Mouse (Mus musculus): Measurements from ENCODE around the gene Tcn2.
A peak's percentile ranks its signal among the peaks of the same experiment; 100 is the strongest.

The Tcn2 gene

DNA sequence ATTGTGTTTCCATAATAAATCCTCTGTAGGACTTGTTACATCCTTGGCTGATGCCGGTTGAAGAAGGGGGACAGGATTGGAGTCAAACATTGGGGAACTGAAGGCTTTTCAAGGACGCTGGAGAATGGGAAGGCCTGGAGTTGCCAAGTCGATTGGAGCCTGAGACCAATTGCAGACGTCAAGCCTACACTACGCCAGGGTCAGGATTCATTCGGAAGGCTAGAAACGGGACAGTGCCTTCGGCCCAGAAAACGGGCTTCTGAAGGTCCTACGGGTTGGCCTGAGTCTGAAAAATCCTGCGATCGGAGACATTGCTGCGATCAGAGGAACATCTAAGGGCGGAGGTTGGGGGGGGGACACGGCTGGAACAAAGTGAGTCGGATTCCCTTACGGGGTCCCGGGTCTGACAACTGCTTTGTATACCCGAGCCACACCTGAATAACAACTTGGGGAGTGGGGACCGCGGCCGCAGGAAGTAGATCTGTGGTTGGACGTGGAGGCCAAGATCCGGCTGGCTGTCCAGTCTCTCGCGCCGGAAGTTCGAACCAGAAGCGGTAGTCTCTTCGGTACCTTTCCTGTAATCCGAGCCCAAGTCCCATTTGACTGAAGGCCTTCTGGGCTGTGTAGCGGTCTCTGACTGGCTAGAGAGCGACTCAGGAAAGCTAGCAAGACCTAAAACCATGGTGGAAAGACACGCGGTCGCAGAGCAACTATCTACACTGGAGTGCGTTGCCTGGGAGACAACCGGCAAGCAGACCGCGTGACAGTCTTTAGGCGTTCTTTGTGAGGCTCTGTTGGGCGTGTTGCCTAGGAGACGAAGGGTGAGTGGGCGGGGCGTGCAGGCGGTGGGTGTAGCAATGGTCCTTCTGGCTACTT, 37.3 kb downstream of the Tcn2 start, which contains the start of the genes 4921536K21Rik and Dusp18:
TSS of gene 4921536K21Rik (minus strand) at position 693 of the 876 bp plus-strand sequence.
TSS of gene Dusp18 (plus strand) at position 835 of the 876 bp plus-strand sequence.
- peak; percentile 95 for DNase-seq (ENCODE audit: low spot score)

DNA sequence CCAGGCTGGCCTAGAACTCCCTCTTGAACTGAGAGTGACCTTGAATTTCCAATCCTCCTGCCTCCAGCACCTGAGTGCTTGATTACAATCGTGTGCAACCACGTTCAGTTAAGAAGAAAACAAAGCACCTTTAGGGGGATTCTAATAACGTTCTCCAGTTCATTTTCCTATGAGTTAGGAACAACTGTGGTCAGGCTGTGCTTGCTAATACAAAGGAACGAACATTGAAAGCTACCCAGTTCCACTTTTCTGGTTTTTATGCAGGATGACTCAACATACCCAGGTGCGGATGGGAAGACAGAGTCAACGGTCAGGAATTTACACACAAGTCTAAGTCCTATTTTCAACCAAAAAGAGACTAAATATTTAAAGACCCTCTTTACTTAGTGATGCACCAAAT, 38.0 kb downstream of the Tcn2 start:
- no peak for DNase-seq (ENCODE audit: low spot score)

DNA sequence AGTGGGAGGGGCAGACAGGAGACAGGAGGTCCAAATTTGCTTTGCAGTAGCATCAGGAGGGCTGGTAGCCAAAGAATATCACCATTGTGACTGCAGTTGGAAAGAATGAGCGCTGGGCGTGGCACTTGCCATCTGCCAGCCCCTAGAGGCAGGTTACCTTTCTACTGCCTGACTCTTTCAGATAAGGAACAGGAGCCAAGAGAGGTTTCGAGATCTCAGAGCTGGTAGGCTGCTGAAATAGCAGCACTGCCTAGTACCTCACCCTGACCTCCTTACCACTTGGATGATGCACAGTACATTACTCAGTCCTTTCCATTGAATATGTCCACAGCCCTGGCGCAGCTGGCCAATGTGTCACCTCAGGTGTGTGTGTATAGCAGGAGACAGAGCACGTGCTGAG, 44.6 kb downstream of the Tcn2 start:
- no peak for DNase-seq (ENCODE audit: low spot score)

DNA sequence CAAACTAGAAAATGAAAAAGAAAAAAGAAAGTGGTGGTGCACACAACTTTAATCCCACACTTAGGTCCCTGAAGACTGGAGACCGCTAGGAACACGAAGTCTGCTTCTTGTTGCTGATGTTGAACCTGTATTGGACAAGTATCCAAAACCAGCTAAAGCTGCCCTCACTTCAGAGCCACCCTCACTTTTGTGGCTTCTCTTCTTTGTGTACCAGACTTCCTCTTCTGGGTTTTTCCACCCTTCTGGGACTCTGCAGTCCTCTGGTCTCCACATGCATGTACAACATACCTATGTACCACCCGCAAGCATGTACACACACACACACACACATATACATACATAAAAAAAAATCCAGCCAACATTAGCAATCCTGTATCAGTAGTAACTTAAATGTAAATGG, 48.2 kb downstream of the Tcn2 start:
- DNase-seq (ENCODE audit: low spot score): no peak

DNA sequence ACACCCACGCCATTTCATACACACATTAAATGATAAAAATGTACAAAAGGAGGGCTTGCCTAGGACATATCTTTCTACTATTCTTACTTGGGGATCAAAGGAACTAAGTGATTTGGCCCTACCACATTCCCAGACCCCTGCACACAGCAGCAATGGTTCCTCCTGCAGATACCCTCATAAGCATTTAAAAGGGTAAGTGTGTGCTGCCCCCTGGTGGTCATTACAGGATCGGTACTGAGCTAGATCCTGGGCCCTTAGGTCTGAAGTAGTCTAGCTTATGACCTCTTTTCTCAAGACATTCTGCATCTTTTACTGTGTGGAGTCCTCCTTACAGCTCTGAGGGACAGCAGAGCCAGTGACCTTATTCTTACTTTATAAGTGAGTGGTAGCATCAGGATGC, 52.1 kb downstream of the Tcn2 start:
- DNase-seq (ENCODE audit: low spot score): peak; percentile 82

DNA sequence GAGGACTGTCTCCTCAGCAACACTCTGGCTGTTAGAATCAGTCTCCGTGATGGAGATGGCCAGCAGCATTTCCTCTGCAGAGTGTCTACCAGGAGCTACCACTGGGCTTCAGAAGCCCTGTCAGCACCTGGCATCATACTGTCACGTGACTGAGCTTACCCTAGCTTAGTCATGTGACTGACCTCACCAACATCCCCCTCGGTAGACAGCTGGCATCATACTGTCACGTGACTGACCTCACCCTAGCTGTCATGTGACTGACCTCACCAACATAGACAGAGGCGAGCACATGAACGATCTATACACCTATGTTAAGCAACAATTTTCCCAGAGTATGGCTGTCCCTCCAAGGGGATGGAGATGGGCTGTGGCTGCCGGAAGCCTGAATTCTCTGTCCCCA, 53.3 kb downstream of the Tcn2 start:
- DNase-seq (ENCODE audit: low spot score): no peak

DNA sequence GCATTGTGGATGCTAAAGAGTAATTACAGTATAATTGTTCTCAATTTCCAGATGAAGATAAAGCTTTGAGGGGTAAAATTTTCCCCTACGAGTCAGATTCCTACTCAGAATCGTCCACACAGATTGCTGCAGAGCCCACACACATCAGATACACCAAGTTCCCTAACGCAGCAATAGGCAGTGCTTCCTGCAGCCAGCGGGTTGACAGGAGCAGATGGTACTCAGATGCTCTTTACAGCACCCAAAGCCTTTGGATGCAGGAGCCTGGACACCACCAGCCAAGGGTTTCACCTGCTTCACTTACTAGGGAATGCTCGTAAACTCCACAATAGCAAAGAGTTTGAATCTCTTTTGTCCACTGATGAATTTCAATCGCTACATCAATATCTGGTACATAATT, 55.5 kb downstream of the Tcn2 start:
- DNase-seq (ENCODE audit: low spot score): no peak
